In genomic region chr8:77870264-77870663, GRCm38 (mm10) we compare ENCODE assay signal across 28 mouse cellular contexts.
DNase-seq lines count a peak whose midpoint lies in the region; ATAC-seq and TF ChIP-seq lines count a peak whose summit lies in the region.
"Had no signal": no experiment of that assay in that cellular context is flagged by ENCODE, and none has a peak within 500 bp of the region (broad histone marks: within the 10 kb centered on the region; RNA-seq: fewer than 3 reads in every experiment).

No protein-coding gene starts in this region.

- H3K4me1 ChIP-seq in heart, embryonic 11.5 days (ENCODE audit: control insufficient read depth, insufficient read depth, low read length) = no peaks in the 10 kb centered on the region
- H3K4me1 ChIP-seq in heart, embryonic 12.5 days (replicated peaks) = 0 out of 2 replicates have a peak, but pooled peaks cover 3% of the 10 kb centered on the region
- no peaks in the 10 kb centered on the region for H3K4me1 ChIP-seq in midbrain, embryonic 11.5 days (ENCODE audit: control insufficient read depth, insufficient read depth, low read length)
- no peaks in the 10 kb centered on the region for H3K4me1 ChIP-seq in midbrain, postnatal 0 days (ENCODE audit: insufficient read depth, low read length)
- H3K4me1 ChIP-seq: embryonic facial prominence, embryonic 10.5 days; embryonic facial prominence, embryonic 13.5 days; forebrain, embryonic 13.5 days; heart, embryonic 13.5 days; hindbrain, embryonic 15.5 days; intestine, embryonic 15.5 days had no signal

- TF ChIP-seq CTCF in midbrain, postnatal 0 days (IDR thresholded peaks at IDR 0.05) = no peak

- H3K9ac ChIP-seq in heart, embryonic 11.5 days (ENCODE audit: low read depth, low read length) = no peak overlapping the region
- H3K9ac ChIP-seq in heart, embryonic 12.5 days = no peak overlapping the region
- H3K9ac ChIP-seq in midbrain, embryonic 11.5 days (ENCODE audit: low read length) = no peak overlapping the region
- no peak overlapping the region for H3K9ac ChIP-seq in midbrain, postnatal 0 days (replicated peaks; ENCODE audit: low read length, poor library complexity, severe bottlenecking)
- H3K9ac ChIP-seq: embryonic facial prominence, embryonic 13.5 days; forebrain, embryonic 13.5 days; heart, embryonic 13.5 days; hindbrain, embryonic 15.5 days; intestine, embryonic 15.5 days had no signal

- H3K4me3 ChIP-seq in heart, embryonic 11.5 days (ENCODE audit: low read depth, low read length) = no peak overlapping the region
- H3K4me3 ChIP-seq in heart, embryonic 12.5 days = no peak overlapping the region
- no peak overlapping the region for H3K4me3 ChIP-seq in midbrain, embryonic 11.5 days (ENCODE audit: low read depth, low read length)
- H3K4me3 ChIP-seq in midbrain, postnatal 0 days (ENCODE audit: low read depth, low read length) = no peak overlapping the region
- H3K4me3 ChIP-seq: embryonic facial prominence, embryonic 10.5 days; embryonic facial prominence, embryonic 13.5 days; erythroblast, embryonic 14.5 days; forebrain, embryonic 13.5 days; heart, embryonic 13.5 days; hindbrain, embryonic 15.5 days; intestine, embryonic 15.5 days had no signal

- H3K27ac ChIP-seq in heart, embryonic 11.5 days (ENCODE audit: low read depth, low read length) = no peak overlapping the region
- H3K27ac ChIP-seq in heart, embryonic 12.5 days (ENCODE audit: poor library complexity, severe bottlenecking) = no peak overlapping the region
- no peak overlapping the region for H3K27ac ChIP-seq in midbrain, embryonic 11.5 days (ENCODE audit: low read depth, low read length)
- H3K27ac ChIP-seq in midbrain, postnatal 0 days (ENCODE audit: low read depth, low read length) = no peak overlapping the region
- H3K27ac ChIP-seq: embryonic facial prominence, embryonic 10.5 days; embryonic facial prominence, embryonic 13.5 days; forebrain, embryonic 13.5 days; heart, embryonic 13.5 days; hindbrain, embryonic 15.5 days; intestine, embryonic 15.5 days had no signal

- 0 out of 2 replicates have a peak, but pooled peaks have one; percentile 4 for ATAC-seq in heart, embryonic 11.5 days (replicated peaks; ENCODE audit: insufficient number of reproducible peaks, low FRiP score, low TSS enrichment)
- no peak for ATAC-seq in heart, embryonic 12.5 days (ENCODE audit: insufficient number of reproducible peaks, low FRiP score)
- ATAC-seq in midbrain, embryonic 11.5 days (ENCODE audit: low FRiP score) = 0 out of 2 replicates have a peak, but pooled peaks have one; percentile 40
- ATAC-seq in midbrain, postnatal 0 days (ENCODE audit: low FRiP score) = no peak
- ATAC-seq: forebrain, embryonic 13.5 days; forebrain, embryonic 16.5 days; intestine, embryonic 15.5 days had no signal

- no peak overlapping the region for H3K4me2 ChIP-seq in heart, embryonic 11.5 days
- no peak overlapping the region for H3K4me2 ChIP-seq in heart, embryonic 12.5 days
- no peak overlapping the region for H3K4me2 ChIP-seq in midbrain, embryonic 11.5 days
- H3K4me2 ChIP-seq in midbrain, postnatal 0 days (ENCODE audit: low read depth, low read length, poor library complexity, severe bottlenecking) = no peak overlapping the region
- H3K4me2 ChIP-seq: embryonic facial prominence, embryonic 13.5 days; forebrain, embryonic 13.5 days; heart, embryonic 13.5 days; hindbrain, embryonic 15.5 days; intestine, embryonic 15.5 days had no signal

- DNase-seq in midbrain, embryonic 11.5 days (ENCODE audit: low spot score, missing footprints) = no peak
- no peak for DNase-seq in midbrain, postnatal 0 days (ENCODE audit: low spot score)
- peak; percentile 39 for DNase-seq in embryo, embryonic 9.5 days (ENCODE audit: extremely low spot score)
- no peak for DNase-seq in lung, adult 18-20 months
- no peak for DNase-seq in layer of hippocampus, adult 9-10 months (ENCODE audit: low spot score)
- DNase-seq: adrenal gland, adult 2 months; adrenal gland, postnatal 14 days; B cell, adult 2 months; cerebellum, adult 11 months; cerebellum, adult 2 months; cerebellum, adult 9-11 months; cerebellum, postnatal 25 days; gastrocnemius, postnatal 10 days; gastrocnemius, postnatal 36 days; heart, postnatal 14 days; kidney, adult 11 months had no signal

- no peaks in the 10 kb centered on the region for H3K36me3 ChIP-seq in heart, embryonic 11.5 days (ENCODE audit: control insufficient read depth, insufficient read depth, low read length)
- H3K36me3 ChIP-seq in heart, embryonic 12.5 days = no peaks in the 10 kb centered on the region
- no peaks in the 10 kb centered on the region for H3K36me3 ChIP-seq in midbrain, embryonic 11.5 days (ENCODE audit: control insufficient read depth, insufficient read depth, low read length)
- no peaks in the 10 kb centered on the region for H3K36me3 ChIP-seq in midbrain, postnatal 0 days (ENCODE audit: insufficient read depth, low read length)
- H3K36me3 ChIP-seq: embryonic facial prominence, embryonic 10.5 days; embryonic facial prominence, embryonic 13.5 days; G1E; heart, embryonic 13.5 days; hindbrain, embryonic 15.5 days; intestine, embryonic 15.5 days had no signal

- 9% methylated on average over 6 of the region's 6 CpGs for WGBS in heart, embryonic 11.5 days (ENCODE audit: insufficient replicate concordance)
- 9% methylated on average over 6 of the region's 6 CpGs for WGBS in heart, embryonic 12.5 days
- 64% methylated on average over 6 of the region's 6 CpGs for WGBS in midbrain, embryonic 11.5 days
- 63% methylated on average over 6 of the region's 6 CpGs for WGBS in midbrain, postnatal 0 days

- no peaks in the 10 kb centered on the region for H3K9me3 ChIP-seq in heart, embryonic 11.5 days (replicated peaks; ENCODE audit: control insufficient read depth, low read length)
- no peaks in the 10 kb centered on the region for H3K9me3 ChIP-seq in heart, embryonic 12.5 days (replicated peaks)
- no peaks in the 10 kb centered on the region for H3K9me3 ChIP-seq in midbrain, embryonic 11.5 days (ENCODE audit: control insufficient read depth, low read length)
- no peaks in the 10 kb centered on the region for H3K9me3 ChIP-seq in midbrain, postnatal 0 days (ENCODE audit: low read length)
- H3K9me3 ChIP-seq: embryonic facial prominence, embryonic 10.5 days; embryonic facial prominence, embryonic 13.5 days; forebrain, embryonic 13.5 days; G1E; heart, embryonic 13.5 days; hindbrain, embryonic 15.5 days; intestine, embryonic 15.5 days had no signal

- no peaks in the 10 kb centered on the region for H3K27me3 ChIP-seq in heart, embryonic 11.5 days (ENCODE audit: control insufficient read depth, insufficient read depth, low read length)
- no peaks in the 10 kb centered on the region for H3K27me3 ChIP-seq in heart, embryonic 12.5 days (replicated peaks)
- no peaks in the 10 kb centered on the region for H3K27me3 ChIP-seq in midbrain, embryonic 11.5 days (ENCODE audit: control insufficient read depth, insufficient read depth, low read length)
- no peaks in the 10 kb centered on the region for H3K27me3 ChIP-seq in midbrain, postnatal 0 days (ENCODE audit: insufficient read depth, low read length)
- H3K27me3 ChIP-seq: CH12.LX; embryonic facial prominence, embryonic 13.5 days; forebrain, embryonic 13.5 days; heart, embryonic 13.5 days; hindbrain, embryonic 15.5 days; intestine, embryonic 15.5 days had no signal

Comparison
In these comparisons a context has a peak if more than half of its experiments do, and no peak if none do; other contexts are left out.
1. ATAC-seq: peak in heart, embryonic 11.5 days (single experiment) and midbrain, embryonic 11.5 days (single experiment); none in heart, embryonic 12.5 days (single experiment) and midbrain, postnatal 0 days (single experiment).